Comparison of ENCODE assay signal across 8 mouse cellular contexts in genomic region chr10:118675816-118676465, GRCm38 (mm10).
A peak's percentile ranks its signal among the peaks of the same experiment; 100 is the strongest.
DNase-seq lines count a peak whose midpoint lies in the region; ATAC-seq and TF ChIP-seq lines count a peak whose summit lies in the region.

No protein-coding gene starts in this region.

- peak overlapping the region; percentile 8; the same call in 1 of the 2 replicates for H3K4me3 ChIP-seq in lung, embryonic 14.5 days (ENCODE audit: low read depth, low read length)

- no peak overlapping the region for H3K9ac ChIP-seq in lung, embryonic 14.5 days

- no peaks in the 10 kb centered on the region for H3K27me3 ChIP-seq in lung, embryonic 14.5 days (ENCODE audit: insufficient read depth, low read length)

- H3K4me1 ChIP-seq in lung, embryonic 14.5 days (ENCODE audit: insufficient read depth), result no peaks in the 10 kb centered on the region

- intact Hi-C loops in left cerebral cortex, postnatal 14 days (cut with DNase I), result no loop called here

- H3K4me2 ChIP-seq in lung, embryonic 14.5 days, result peak overlapping the region; percentile 40; the same call in 1 of the 2 replicates

- TF ChIP-seq CTCF in lung, embryonic 14.5 days (IDR thresholded peaks at IDR 0.05; ENCODE audit: low read depth), result 0 out of 2 replicates have a peak, but pooled peaks have one; percentile 3

- ATAC-seq in lung, embryonic 14.5 days (ENCODE audit: insufficient read depth), result peak; percentile 82
- no peak for ATAC-seq in activated CD4-positive, CD25-positive, alpha-beta regulatory T cell, adult 4 months

- no peak overlapping the region for H3K27ac ChIP-seq in lung, embryonic 14.5 days (ENCODE audit: low read depth)

- WGBS in lung, embryonic 14.5 days, result 29% methylated on average over 18 of the region's 18 CpGs

- H3K36me3 ChIP-seq in lung, embryonic 14.5 days (ENCODE audit: insufficient read depth), result no peaks in the 10 kb centered on the region

- peak; percentile 53 for DNase-seq in lung, embryonic 14.5 days
- DNase-seq in lung, postnatal 25 days (ENCODE audit: low spot score), result no peak
- DNase-seq in gastrocnemius, adult 8-10 months (ENCODE audit: low spot score in 2 of 2), result peak; percentile 23 to 52
- peak; percentile 14 for DNase-seq in hindlimb bud, embryonic 11.5 days (ENCODE audit: extremely low spot score, low read depth, low spot score)
- peak; percentile 11 for DNase-seq in lung, postnatal 36 days
- peak; percentile 13 for DNase-seq in yolk sac, embryonic 10.5 days (ENCODE audit: low spot score)
- DNase-seq in left cerebral cortex, postnatal 14 days (ENCODE audit: low spot score in 2 of 2), result no peak

- no peaks in the 10 kb centered on the region; the same call in 1 of the 2 replicates for H3K9me3 ChIP-seq in lung, embryonic 14.5 days (ENCODE audit: low read depth, low read length)

Comparison
In these comparisons a context has a peak if more than half of its experiments do, and no peak if none do; other contexts are left out.
1. DNase-seq: peak in lung, embryonic 14.5 days (single experiment), gastrocnemius, adult 8-10 months (2 of 2), hindlimb bud, embryonic 11.5 days (single experiment), lung, postnatal 36 days (single experiment) and yolk sac, embryonic 10.5 days (single experiment); none in lung, postnatal 25 days (single experiment) and left cerebral cortex, postnatal 14 days (0 of 2).